Mouse (Mus musculus) myocyte (in vitro differentiated cells): ENCODE data around the gene Defb20.

ENCODE experiments used
- CEBPB ChIP-seq: IDR thresholded peaks from 2 replicates; pipeline ENCODE4 v1.6.1; 2011; ENCODE audit warnings: mild to moderate bottlenecking, moderate library complexity; ENCODE audit not compliant: poor library complexity, insufficient read depth, severe bottlenecking
- E2F4 ChIP-seq: IDR thresholded peaks from one replicate; pipeline ENCODE4 v1.6.1; 2011; ENCODE audit warnings: mild to moderate bottlenecking, control low read depth, moderate library complexity; ENCODE audit not compliant: insufficient read depth
- MAX ChIP-seq: IDR thresholded peaks from one replicate; pipeline ENCODE4 v1.6.1; 2011; ENCODE audit warnings: low read depth, mild to moderate bottlenecking, control low read depth
- POLR2A ChIP-seq: IDR thresholded peaks from one replicate; pipeline ENCODE4 v1.6.1; 2011; ENCODE audit warnings: low read depth, mild to moderate bottlenecking, control low read depth, moderate library complexity; ENCODE audit not compliant: insufficient read length
- POLR2AphosphoS2 ChIP-seq: IDR thresholded peaks from one replicate; pipeline ENCODE4 v1.6.1; 2011; ENCODE audit warnings: low read depth, control low read depth; ENCODE audit not compliant: insufficient read length
- TCF12 ChIP-seq: IDR thresholded peaks from one replicate; pipeline ENCODE4 v1.6.1; 2011; ENCODE audit warnings: mild to moderate bottlenecking, control low read depth; ENCODE audit not compliant: poor library complexity, insufficient read depth, severe bottlenecking
- TCF3 ChIP-seq: IDR thresholded peaks from one replicate; pipeline ENCODE4 v1.6.1; 2011; ENCODE audit warnings: low read depth, control low read depth; ENCODE audit not compliant: insufficient read length
- USF1 ChIP-seq: IDR thresholded peaks from one replicate; pipeline ENCODE4 v1.6.1; 2011; ENCODE audit warnings: low read depth, mild to moderate bottlenecking, control low read depth, moderate library complexity

GRCm38 (mm10) chr2:152487024-152487423, 10.2 kb downstream of the Defb20 start:
- TF ChIP-seq E2F4, result no peak
- no peak for TF ChIP-seq POLR2A
- no peak for TF ChIP-seq MAX
- no peak for TF ChIP-seq POLR2AphosphoS2
- no peak for TF ChIP-seq TCF12
- no peak for TF ChIP-seq USF1
- TF ChIP-seq TCF3, result no peak
- TF ChIP-seq CEBPB, result no peak
